Mouse (Mus musculus) adrenal gland, adult 2 months (tissue): ENCODE measurements around the gene Inafm1. TPM values are rescaled to one million over a fixed set of nuclear protein-coding genes. Genes with fewer than 3 reads are reported as not detected.
"Not testable (repeated sequence)": the region's sequence is repeated elsewhere in the genome, so short reads cannot be mapped to it uniquely, and the experiment has no call there.

ENCODE experiments used
- DNase-seq: peaks from one replicate; pipeline ENCODE4 v3.0.0; 2021
- polyA plus RNA-seq: library from polyadenylated mRNA; depleted of rRNA; stranded (reverse); fragments of >200 nt; gene quantifications from 2 replicates; pipeline ENCODE4 v1.2.3, GENCODE M21; 2012
- total RNA-seq, 2 experiments: library from RNA; stranded (reverse); gene quantifications; 2 replicates each; pipeline ENCODE4 v1.2.3; 2021

The Inafm1 gene
- total and polyA plus RNA-seq, 3 experiments, result 13.3 to 160 (median 22.9) TPM

- DNase-seq, result no peak
These were observed 24.2 kb upstream of the Inafm1 start for GRCm38 (mm10) chr7:16297616-16298015.

GRCm38 (mm10) chr7:16296766-16297390 lies 23.5 kb upstream of the Inafm1 start:
- peak; percentile 94 for DNase-seq

- no peak for DNase-seq
These were observed 22.7 kb upstream of the Inafm1 start for GRCm38 (mm10) chr7:16296146-16296545.

- DNase-seq, result peak; percentile 92
These were observed 22.0 kb upstream of the Inafm1 start for GRCm38 (mm10) chr7:16295321-16295900.

- DNase-seq, result peak; percentile 96
These were observed 21.4 kb upstream of the Inafm1 start for GRCm38 (mm10) chr7:16294837-16295236.

GRCm38 (mm10) chr7:16294346-16294745 lies 20.9 kb upstream of the Inafm1 start:
- no peak for DNase-seq

DNA sequence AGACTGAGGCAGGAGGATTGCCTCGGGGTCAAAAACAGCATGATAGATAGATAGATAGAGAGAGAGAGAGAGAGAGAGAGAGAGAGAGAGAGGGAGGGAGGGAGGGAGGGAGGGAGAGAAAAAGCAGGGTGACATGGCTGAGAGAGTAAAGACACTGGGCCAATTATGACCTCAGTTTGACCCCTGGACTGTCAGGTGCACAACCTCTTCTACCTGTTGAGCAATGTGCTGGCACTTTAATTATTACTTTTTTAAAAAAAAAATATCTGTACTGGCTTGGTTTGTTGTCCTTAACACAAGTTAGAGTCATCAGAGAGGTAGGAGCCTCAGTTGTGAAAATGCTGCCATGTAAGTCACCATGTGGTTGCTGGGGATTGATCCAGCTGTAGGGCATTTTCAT lies 14.4 kb upstream of the Inafm1 start:
- no peak for DNase-seq

GRCm38 (mm10) chr7:16287016-16287415 lies 13.6 kb upstream of the Inafm1 start:
- DNase-seq, result no peak

DNA sequence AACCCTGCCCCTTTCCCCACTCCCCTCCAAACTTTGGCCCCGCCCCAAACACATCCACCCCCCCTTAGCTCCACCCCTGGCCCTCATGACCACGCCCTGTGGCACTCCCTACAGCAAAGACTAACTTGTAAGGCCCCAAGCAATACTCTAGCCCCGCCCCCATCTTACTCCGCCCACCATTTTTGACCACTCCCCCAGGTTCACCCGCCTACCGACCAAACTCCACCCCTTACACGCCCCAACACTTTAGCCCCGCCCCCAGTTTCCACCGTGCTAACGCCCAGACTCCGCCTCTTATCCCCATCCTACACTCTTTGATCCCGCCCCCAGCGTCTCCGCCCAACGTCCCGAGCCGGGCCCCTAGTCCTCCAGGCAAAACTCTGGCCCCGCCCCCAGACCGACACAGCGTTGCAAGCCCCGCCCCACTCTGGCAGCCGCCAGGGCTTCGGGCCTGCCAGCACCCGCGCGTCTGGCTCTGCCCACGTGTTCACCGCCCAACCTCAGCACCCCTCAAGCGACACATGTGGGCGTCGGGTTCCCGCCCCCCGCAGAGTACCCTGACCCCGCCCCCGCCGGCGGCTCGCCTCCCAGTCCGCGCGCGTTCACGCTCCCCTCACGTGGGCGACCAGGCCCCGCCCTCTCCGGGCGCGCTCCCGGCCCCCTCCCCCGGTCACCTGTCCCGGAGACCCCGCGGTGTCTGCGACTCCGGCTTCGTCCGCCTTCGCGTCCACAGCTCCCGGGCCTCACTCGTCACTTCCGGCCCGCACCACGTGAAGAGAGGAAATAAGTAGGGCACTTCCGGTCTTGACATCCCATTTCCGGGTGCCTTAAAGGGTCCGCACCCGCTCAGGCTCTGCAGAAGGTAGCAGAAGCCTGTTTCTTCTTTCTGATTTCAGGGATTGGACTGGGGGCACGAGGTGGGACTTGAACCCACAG lies 12.9 kb upstream of the Inafm1 start, which contains the start of gene Ccdc9:
Ccdc9 (minus strand) TSS at position 770 of the 936 bp plus-strand sequence.
- DNase-seq, result peak; percentile 100

DNA sequence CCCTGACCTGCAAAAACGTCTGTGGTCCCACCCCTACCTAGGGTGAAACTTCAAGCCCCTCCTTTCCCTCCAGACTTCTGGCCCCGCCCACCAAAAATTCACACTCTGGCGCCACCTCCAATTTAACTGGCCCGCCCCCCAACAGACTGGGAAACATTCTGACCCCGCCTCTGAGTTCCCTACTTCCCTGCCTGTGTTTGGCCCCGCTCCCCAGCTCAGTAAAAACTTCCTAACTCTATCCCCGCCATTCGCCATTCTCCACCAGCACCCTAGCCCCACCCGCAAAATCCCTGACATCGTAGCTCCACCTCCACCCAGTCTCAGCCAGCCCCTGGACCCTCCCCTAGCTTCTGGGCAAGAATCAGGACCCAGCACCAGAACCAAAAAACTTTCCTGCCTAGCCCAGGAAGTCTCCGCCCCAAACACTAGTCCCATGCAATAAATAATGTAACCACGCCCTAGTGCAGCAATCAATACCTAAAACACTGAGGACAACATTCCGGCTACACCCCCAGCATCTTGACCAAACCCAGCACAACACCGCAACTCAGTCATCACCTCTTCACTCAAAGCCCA lies 12.1 kb upstream of the Inafm1 start:
- DNase-seq, result peak; percentile 84

- no peak for DNase-seq
These were observed 11.5 kb upstream of the Inafm1 start for GRCm38 (mm10) chr7:16284904-16285303.

- no peak for DNase-seq
These were observed 10.6 kb upstream of the Inafm1 start for GRCm38 (mm10) chr7:16284001-16284400.

DNA sequence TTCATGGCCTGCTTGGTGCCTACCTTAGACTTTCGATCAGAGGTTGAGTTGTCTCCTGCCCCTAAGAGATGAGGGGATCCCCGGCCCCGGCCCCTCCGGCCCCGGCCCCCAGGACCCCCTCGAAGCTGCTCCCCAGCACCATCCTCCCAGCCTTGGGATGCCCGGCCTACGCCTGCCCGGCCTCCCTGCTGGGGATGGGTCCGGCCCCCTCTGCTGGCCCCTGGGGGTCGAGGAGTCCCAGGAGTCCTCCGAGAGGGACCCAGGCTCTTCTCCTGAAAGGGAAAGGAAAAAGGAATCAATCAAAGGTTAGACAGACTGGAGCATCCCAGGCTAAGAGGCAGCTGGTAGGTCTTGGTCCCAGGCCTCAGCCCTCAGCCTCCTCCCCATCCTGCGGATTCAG lies 8.9 kb upstream of the Inafm1 start:
- no peak for DNase-seq

- DNase-seq, result no peak
These were observed 7.3 kb upstream of the Inafm1 start for GRCm38 (mm10) chr7:16280721-16281120.

- DNase-seq, result no peak
These were observed 1.8 kb upstream of the Inafm1 start for GRCm38 (mm10) chr7:16274922-16275890.

DNA sequence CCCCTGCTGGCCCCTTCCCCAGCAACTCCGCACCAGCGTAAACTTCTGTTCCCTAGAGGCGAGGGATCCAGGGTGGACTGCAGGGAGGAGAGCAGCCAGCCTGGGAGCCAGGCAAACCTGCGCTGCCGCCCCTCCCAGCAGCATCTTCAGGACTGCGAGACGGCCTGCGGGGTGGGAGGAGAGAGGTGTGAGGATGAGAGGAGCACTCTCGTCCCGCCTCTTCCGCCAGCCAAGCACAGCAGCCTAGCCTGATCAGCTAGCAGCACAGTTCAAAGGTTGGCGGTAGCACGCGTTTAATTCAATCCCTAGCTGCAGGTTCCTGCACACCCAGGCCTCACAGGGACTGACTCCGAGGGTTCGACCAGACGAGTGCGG lies 336 bp upstream of the Inafm1 start:
- DNase-seq, result peak; percentile 89

GRCm38 (mm10) chr7:16272681-16273080 lies 736 bp downstream of the Inafm1 start:
- peak; percentile 85 for DNase-seq

DNA sequence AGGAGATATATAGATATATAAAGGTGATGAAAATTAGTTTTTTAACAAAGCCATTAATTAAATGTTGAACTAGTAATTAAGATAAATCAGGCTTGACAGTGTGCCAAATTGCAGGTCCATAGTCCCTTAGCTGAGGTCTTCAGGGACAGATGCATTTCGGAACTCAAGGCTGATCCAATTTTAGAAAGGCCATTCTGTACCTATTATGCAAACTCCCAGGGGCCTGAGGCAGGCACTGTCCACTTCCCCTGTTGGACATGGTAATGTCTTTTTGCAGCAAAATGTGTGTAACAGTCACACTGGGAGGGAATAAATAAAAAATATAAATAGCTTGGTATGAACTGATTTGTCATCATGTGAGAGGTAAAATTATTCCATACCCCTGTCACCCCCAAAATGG lies 2.3 kb downstream of the Inafm1 start:
- no peak for DNase-seq

GRCm38 (mm10) chr7:16266593-16266992 lies 6.8 kb downstream of the Inafm1 start:
- not testable (repeated sequence) for DNase-seq

- DNase-seq, result no peak
These were observed 7.6 kb downstream of the Inafm1 start for GRCm38 (mm10) chr7:16265856-16266255.

DNA sequence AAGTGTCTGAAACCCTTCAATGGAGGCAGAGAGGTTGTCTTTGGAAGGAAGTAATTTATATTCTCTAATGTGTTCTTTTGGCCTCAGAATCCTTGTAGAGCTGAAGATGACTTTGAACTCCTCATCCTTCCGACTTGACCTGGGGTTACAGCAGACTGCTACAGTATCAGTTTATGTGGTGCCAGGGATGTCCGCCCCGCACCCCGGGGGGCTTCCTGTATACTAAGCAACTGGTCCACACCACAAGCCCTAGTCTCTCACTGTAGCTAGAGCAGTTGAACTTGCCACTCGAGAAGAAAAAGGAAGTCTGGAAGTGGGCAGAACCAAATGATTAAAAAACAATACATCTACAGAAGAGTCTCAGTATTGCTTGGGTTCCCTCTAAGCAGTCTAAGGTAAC lies 9.6 kb downstream of the Inafm1 start:
- DNase-seq, result no peak
